Mouse (Mus musculus) naive thymus-derived CD4-positive, alpha-beta T cell, adult 5 months (primary cell): ENCODE measurements around the gene Cdk11b. TPM values are rescaled to one million over a fixed set of nuclear protein-coding genes. Genes with fewer than 3 reads are reported as not detected.

Source experiments
- polyA plus RNA-seq: library from polyadenylated mRNA; unstranded; fragments of 100-300 nt; shearing (Covaris generic); gene quantifications from one replicate; pipeline ENCODE4 v1.2.1, GENCODE M21; 2017

Gene Cdk11b
- 317 TPM for polyA plus RNA-seq

DNA sequence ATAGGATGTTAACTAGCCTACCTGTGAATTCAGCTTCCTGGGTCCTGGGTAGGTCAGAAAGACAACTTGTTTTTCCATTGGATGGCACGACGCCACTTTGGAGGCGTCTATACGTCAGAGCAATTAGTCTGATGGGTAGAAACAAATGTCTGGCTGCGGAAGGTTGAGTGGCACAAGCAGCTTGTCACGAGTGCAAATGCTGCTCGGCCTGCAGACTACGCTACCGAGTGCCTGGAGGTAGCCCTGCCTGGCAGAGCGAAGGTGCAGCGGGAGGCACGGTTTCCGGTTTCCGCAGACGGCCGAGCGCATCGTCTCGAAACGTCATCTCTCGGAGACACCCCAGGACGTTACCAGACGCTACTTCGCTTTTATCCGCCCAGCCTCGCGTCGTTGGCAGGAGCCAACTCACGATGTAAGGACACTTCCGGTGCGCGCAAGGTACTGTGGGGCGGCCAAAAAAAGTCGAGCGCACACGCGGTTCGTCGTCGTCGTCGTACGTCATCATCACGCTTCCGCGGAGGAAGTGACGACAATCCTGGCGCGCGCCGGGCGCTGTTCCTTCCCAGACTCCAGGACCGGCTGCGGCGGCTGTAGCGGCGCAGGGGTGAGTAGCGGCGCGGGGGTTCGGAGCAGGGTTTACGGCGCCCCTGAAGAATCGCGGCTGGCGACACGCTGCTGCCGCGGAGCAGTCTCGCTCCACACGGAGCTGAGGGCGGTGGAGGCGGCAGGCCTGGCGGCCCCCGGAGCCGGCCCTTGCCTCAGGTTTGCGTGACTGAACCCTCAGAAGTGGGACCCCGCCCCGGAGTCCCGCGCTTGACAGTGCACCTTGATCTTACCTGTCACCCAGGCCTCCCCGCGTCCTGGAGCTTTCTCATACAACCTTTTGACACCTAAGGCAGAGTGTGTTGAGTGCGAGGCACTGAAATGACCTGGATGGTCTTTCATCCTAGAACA, at the start of gene Cdk11b:
Gene Cdk11b (plus strand): TSS at position 517 of the 954 bp plus-strand sequence.

GRCm38 (mm10) chr4:155601091-155601996, 23.3 kb upstream of the Cdk11b start, which contains the start of gene Slc35e2:
TSS of gene Slc35e2 (plus strand) at chr4:155601416.

GRCm38 (mm10) chr4:155645308-155645707, 20.7 kb downstream of the Cdk11b start, which contains the start of gene Gm10563:
TSS of gene Gm10563 (minus strand) at chr4:155645408.

DNA sequence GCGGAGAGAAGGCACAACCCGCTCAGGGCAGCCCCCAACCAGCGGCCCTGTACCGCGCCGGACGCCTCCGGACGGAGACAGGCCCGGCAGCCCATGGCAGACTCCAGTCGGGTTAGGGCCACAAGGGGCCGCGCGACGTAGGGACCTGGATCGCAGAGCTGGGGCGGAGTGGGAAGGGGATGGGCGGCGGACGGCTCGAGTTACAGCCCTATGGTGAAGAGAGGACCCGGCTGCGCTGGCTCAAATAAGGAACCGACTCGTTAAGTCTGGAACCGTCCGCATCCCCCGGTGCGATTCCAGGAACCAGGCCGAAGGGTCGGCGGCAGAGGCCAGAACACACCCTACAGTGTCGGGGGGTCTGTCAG, 28.4 kb downstream of the Cdk11b start, which contains the start of gene Mmp23:
Gene Mmp23 (minus strand): TSS at position 299 of the 365 bp plus-strand sequence.

GRCm38 (mm10) chr4:155668689-155669597, 44.3 kb downstream of the Cdk11b start, which contains the start of gene Mib2:
TSS of gene Mib2 (minus strand) at chr4:155669198.

DNA sequence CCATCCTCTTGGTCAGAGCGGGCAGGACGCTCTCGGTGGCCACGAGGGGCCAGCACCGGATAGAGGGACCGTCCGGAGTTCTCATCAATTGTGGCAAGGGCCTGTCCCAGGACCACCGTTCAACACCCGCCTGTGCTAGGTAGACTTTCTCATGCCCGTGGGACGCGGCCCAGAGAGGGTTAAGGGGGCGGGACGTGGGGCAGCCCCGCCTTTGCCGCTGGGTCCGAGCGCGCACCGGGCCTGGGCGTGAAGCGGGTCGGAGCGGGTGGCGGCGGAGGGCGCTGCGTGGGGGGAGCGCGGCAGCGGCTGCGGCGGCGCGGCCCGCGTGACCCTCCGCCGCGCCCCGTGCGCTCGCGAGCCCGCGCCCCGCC, 69.4 kb downstream of the Cdk11b start, which contains the start of gene Fndc10:
Gene Fndc10 (plus strand): TSS at position 232 of the 371 bp plus-strand sequence.

Other genes starting within 250 kb of the Cdk11b start
- 0.37 TPM for gene Gabrd, start 226.7 kb upstream of the Cdk11b start, polyA plus RNA-seq
- 4.7 TPM for gene Cfap74, start 215.7 kb upstream of the Cdk11b start, polyA plus RNA-seq
- gene Tmem52, start 155.7 kb upstream of the Cdk11b start, polyA plus RNA-seq: not detected
- 416 TPM for gene Gnb1, start 133.5 kb upstream of the Cdk11b start, polyA plus RNA-seq
- gene Nadk, start 62.5 kb upstream of the Cdk11b start, polyA plus RNA-seq: 101 TPM
- gene Slc35e2, start 23.4 kb upstream of the Cdk11b start, polyA plus RNA-seq: 25.7 TPM
- not detected for gene Gm10563, start 20.6 kb downstream of the Cdk11b start, polyA plus RNA-seq
- gene Mmp23, start 28.5 kb downstream of the Cdk11b start, polyA plus RNA-seq: not detected
- gene Mib2, start 44.3 kb downstream of the Cdk11b start, polyA plus RNA-seq: 55.2 TPM
- 13.4 TPM for gene Fndc10, start 69.5 kb downstream of the Cdk11b start, polyA plus RNA-seq
- gene Ssu72, start 79.9 kb downstream of the Cdk11b start, polyA plus RNA-seq: 96.5 TPM
- 0.57 TPM for gene Tmem240, start 109.9 kb downstream of the Cdk11b start, polyA plus RNA-seq
- 104 TPM for gene Atad3a, start 136.2 kb downstream of the Cdk11b start, polyA plus RNA-seq
- gene Vwa1, start 149.8 kb downstream of the Cdk11b start, polyA plus RNA-seq: not detected
- gene Tmem88b, start 161.0 kb downstream of the Cdk11b start, polyA plus RNA-seq: not detected
- gene Ankrd65, start 165.6 kb downstream of the Cdk11b start, polyA plus RNA-seq: not detected
- gene Mrpl20, start 178.0 kb downstream of the Cdk11b start, polyA plus RNA-seq: 62.8 TPM
- gene Ccnl2, start 187.6 kb downstream of the Cdk11b start, polyA plus RNA-seq: 444 TPM
- gene Aurkaip1, start 206.4 kb downstream of the Cdk11b start, polyA plus RNA-seq: 116 TPM
- 2.1 TPM for gene Mxra8, start 214.8 kb downstream of the Cdk11b start, polyA plus RNA-seq
- 117 TPM for gene Dvl1, start 222.5 kb downstream of the Cdk11b start, polyA plus RNA-seq
- 0.55 TPM for gene Tas1r3, start 238.5 kb downstream of the Cdk11b start, polyA plus RNA-seq
- gene Cptp, start 244.6 kb downstream of the Cdk11b start, polyA plus RNA-seq: 3.0 TPM
- 80.6 TPM for gene Ints11, start 244.7 kb downstream of the Cdk11b start, polyA plus RNA-seq